Mouse (Mus musculus) adrenal gland, postnatal 14 days (tissue): ENCODE measurements around the gene Fam69b. TPM values are rescaled to one million over a fixed set of nuclear protein-coding genes. Genes with fewer than 3 reads are reported as not detected.

Experiments used
- DNase-seq: peaks from one replicate; pipeline ENCODE4 v3.0.0; 2021; ENCODE audit warnings: mixed read lengths
- total RNA-seq: library from RNA; stranded (reverse); gene quantifications from 2 replicates; pipeline ENCODE4 v1.2.3, GENCODE M21; 2021

The Fam69b gene
- total RNA-seq, 1 experiment from 2014 or later: 12.3 TPM

DNA sequence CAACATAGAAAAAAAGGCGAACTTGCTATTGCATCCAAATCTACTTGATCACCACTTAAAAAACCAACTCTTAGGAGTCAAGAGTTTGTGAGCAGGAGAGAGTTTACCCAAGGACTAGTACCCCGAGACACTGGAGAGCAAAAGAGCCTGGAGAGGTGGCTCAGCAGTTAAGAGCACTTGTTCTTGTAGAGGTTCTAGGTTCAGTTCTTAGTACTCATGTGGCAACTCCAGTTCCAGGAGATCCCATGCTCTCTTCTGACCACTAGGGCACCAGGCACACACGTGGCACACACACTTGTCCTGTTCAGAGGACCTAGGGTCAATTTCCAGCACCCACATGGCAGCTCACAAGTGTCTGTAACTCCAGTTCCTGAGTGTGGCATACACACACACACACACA lies 2.2 kb upstream of the Fam69b start:
- no peak for DNase-seq

DNA sequence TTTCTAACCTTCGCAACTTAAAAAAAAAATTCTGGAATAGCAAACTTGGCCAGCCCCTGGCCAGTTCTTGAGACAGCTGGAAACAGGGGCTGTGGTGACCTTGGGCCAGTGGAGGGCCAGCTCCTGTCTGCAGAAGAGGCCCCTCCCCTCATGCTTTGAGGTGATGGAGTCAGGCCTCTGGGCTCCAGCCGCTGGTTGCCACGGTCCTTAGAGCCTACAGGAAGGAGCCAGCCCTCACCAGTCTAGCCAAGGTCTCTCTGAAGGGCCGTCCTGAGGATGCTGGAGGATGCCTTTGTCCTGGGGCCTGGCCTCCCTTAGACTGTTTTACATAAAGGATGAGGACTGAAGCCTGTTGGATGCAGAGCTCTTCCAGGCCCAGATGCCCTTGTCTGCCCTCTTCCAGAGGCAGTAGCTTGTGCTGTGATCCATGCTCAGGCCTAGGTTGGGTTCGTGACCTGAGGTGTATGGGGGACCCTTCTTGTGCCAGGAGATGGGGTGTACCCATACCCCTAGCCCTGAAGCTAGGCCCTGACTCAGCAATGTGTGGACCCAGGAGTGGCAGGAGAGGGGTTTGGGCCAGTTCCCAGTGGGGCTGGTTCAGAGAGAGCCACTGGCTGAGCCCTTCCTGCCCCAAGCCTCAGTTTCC lies 658 bp downstream of the Fam69b start:
- no peak for DNase-seq

GRCm38 (mm10) chr2:26632541-26633395 lies 4.5 kb downstream of the Fam69b start:
- no peak for DNase-seq

DNA sequence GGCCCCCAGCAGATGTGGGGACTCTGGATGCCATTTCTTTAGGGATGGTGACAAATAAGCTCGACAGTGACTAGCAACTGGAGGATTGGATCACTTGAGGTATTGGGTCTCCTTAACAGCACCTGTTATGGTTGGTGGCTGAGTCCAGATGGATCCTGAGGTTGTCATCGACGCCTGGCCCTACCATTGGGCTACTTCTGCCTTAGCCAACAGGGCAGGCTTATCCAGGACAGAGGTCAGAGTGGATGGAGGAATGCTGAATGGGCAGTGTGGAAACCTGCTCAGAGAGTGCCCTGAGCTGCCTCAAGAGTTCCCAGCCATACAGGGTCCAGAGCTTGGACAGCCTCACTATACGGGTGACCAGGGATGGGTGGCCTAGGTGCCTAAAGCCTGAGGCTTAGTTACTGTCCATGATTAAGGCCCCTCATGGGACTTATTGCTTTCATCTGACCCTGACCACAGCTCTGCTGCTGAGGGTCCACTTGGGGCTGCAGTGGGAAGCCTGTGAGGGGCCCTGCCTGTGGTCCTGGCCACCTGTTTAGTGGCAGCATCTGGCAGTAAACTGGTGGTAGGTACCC lies 5.8 kb downstream of the Fam69b start:
- no peak for DNase-seq

GRCm38 (mm10) chr2:26634629-26635488 lies 6.6 kb downstream of the Fam69b start:
- DNase-seq: peak; percentile 43

DNA sequence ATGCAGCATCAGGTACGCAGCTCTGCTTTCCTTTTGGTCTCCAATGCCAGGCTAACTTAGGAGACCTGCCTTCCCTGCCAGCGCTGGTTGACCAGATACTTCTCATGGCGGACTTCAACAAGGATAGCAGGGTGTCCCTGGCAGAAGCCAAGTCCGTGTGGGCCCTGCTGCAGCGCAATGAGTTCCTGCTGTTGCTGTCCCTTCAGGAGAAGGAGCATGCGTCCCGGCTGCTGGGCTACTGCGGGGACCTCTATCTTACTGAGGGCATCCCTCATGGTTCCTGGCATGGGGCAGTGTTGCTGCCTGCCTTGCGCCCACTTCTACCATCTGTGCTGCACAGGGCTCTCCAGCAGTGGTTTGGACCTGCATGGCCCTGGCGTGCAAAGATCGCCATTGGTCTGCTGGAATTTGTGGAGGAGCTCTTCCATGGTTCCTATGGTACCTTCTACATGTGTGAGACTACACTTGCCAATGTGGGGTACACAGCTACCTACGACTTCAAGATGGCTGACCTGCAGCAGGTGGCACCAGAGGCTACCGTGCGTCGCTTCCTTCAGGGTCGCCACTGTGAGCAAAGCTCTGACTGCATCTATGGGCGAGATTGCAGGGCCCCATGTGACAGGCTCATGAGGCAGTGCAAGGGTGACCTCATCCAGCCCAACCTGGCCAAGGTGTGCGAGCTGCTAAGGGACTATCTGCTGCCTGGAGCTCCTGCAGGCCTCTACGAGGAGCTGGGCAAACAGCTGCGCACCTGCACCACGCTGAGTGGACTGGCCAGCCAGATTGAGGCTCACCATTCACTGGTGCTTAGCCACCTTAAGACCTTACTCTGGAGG lies 7.5 kb downstream of the Fam69b start:
- DNase-seq: no peak

GRCm38 (mm10) chr2:26636325-26636635 lies 8.0 kb downstream of the Fam69b start:
- DNase-seq: no peak

DNA sequence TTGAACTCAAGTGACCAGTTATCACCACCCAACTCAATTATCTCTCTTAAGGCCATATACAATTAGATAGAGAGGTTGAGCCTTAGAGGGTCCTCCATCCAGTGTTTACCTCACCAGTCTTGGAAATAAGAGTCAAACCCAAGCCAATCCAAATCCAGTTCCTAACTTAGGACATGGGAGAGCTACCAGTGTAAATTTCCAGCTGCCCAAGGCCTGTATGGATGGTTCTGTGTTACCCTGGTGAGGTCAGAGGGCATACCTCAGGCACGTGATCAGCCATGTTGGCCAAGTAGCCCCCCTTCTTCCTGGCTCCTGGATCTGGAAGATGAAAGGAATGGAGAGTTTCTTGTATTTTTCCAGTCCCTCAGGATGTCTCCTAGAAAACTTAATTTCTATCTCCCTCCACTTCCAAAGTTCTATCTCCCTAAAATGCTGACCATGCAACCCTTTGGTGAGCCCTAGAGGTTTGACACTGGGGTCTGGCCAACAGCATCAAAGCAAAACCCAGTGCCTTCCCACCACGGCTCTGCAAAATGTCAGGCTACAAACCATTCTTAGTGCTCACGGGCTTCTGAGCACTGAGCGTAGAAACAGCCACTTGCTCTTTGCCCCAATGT lies 9.2 kb downstream of the Fam69b start:
- no peak for DNase-seq

DNA sequence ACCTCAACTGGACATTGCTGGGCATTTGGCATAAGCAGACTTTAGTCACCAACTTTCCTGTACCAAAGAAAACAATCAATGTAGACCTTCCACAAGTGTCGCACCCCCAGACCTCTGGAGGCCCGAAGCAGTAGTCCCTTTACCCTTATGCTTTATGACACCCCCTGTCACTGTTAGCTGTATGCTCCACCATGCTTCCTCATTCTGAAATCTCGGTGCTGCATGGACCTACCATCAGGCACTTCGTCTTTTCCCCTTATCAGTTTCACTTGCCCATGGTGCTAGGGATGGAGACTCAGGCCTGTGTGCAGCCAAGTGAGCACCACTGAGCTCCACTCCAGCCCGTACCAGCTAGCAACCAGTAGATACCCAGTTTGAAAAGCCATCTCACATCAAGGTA lies 9.8 kb downstream of the Fam69b start:
- DNase-seq: no peak

- DNase-seq: peak; percentile 21
Observed at GRCm38 (mm10) chr2:26638572-26638971, 10.3 kb downstream of the Fam69b start.

GRCm38 (mm10) chr2:26639083-26639482 lies 10.8 kb downstream of the Fam69b start:
- peak; percentile 60 for DNase-seq

DNA sequence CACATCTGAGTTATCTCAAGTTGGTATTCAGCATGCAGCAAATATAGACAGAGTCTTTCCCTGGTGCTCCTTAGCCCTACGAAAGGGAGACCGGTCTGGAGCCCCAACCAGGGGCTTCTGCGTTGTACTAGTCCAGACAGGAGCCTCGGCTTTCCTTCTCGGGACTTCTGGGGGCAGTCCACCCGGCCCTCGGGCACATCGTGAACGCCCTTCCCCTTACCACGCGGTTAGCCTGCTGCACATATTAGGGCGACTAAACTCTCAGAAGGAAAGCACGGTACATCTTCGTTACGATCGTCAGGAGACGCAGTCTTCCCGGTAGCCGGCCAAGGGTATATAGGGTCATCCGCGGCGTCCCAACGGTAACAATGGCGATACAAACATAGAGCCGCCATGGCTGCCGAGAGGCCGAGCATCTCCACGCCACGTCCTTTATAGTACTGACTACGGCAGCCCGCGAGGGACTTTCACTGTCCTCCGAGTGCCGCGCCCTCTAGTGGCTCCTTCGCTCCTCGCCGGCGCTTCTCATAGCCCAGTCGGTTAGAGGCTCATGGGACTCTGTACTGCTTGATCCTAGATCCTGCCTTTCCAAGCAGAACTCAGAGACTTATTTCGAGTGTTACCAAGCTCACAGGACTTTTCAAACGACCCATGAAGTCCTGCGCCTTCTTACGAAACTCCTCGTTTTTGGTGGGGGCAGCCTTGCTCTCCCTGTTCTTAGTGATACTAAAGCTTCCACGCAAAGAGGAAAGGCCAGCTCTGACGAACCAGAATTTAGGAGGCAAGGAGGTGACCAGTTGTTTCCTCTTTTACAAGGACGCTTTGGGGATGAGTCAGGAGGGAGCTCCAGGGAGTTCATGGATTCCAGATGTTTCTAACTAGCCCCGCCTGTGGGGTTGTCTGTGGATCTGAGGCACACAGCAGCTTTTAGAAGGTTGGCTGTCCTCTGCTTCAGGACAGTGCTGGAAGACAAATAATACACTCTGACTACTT lies 11.9 kb downstream of the Fam69b start:
- DNase-seq: peak; percentile 98

GRCm38 (mm10) chr2:26641006-26641647 lies 12.9 kb downstream of the Fam69b start:
- peak; percentile 31 for DNase-seq

DNA sequence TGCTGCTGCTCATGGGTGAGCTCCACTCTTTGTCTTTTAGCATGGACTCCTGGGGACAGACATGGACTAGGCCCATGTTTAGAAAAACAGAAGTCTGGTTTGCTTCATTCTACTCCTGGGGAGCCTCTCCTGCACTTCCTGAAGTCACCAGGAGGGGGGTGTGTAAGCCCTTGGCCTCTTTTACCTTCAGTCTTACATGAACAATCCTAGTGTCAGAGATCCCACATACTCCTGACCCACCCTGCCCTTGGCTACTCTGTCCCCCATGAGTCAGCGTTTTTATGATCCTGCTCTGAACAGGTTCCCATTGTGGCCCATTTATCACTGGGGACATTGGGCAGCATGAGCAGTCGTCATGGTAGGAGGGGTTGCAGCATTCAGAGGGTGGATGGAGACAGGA lies 15.7 kb downstream of the Fam69b start:
- peak; percentile 75 for DNase-seq

DNA sequence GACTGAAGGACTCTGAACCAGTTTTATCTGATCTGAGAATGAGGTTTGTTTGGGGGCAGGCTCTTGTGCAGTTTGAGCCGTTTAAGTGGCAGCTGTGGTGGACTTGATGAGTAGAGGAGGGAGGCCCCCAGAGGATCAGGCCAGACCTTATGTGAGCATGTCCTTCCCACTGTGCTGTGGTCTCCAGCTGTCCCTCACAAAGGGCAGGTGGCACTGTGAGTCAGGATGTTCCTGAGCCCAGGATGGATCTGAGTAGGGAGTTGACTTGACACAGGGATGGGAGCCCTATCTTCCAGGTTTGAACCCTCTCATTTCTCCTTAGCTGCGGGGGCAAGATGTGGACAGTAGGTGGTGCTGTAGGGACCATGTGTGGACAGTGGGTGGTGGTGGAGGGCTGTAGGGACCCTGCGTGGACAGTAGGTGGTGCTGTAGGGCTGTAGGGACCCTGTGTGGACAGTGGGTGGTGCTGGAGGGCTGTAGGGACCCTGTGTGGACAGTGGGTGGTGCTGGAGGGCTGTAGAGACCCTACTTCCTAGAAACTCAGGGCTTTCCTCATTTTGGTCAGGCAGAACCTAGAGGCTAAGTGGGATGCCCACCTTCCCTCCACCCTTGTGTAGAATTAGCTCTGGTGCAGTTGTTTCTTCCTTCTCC lies 18.5 kb downstream of the Fam69b start:
- DNase-seq: peak; percentile 87

GRCm38 (mm10) chr2:26654687-26655086 lies 26.4 kb downstream of the Fam69b start:
- no peak for DNase-seq

GRCm38 (mm10) chr2:26657426-26657825 lies 29.2 kb downstream of the Fam69b start:
- DNase-seq: no peak

DNA sequence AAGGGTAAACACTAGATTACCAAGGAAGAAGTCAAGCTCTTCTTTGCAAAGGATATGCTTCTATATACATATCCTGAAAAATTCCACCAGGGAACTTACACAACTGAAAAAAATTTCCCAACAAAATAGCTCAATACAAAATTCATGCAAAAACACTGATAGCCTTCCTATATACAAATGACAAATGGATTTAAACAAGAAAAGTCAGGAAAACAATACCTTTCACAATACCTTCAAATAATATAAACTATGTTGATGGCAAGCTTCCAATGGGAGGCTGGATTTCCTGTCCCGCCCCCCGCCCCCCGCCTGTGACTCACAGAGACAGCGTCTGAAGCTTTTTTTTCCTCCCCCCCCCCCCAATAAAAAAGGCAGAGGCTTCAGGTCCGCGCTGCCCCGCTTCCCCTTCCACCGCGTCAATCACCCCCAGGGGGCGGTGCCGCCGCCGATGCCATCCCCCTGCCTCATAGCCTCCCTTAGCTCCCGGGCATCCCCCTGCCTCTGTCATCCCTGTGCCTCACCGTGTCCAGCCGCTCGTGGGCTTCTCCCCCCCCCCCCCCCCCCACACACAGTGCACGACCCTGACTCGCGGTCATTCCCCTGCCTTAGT lies 33.0 kb downstream of the Fam69b start:
- DNase-seq: peak; percentile 32
